11 mouse cellular contexts compared by ENCODE assay signal in the genomic region with DNA sequence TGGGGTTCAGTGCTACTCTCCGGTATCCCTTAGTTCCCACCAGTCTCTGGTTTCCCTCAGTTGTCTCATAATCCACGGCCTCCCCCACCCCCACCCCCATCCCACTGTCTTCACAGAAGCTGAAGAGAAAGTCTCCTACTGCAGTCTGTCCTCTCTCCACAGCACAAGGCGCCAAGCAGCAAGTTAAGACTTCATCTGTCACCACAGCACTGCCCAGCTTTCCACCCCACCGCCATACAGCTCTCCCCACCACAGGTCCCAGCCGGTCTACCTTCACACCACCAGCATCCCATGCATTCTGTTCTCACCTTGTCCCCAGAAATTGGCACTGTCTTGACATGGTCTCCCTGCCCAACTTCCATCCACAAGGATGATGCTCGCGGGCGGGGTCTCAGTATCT. TPM values are rescaled to one million over a fixed set of nuclear protein-coding genes. Genes with fewer than 3 reads are reported as not detected.
DNase-seq lines count a peak whose midpoint lies in the region; ATAC-seq and TF ChIP-seq lines count a peak whose summit lies in the region.
"Had no signal": no experiment of that assay in that cellular context is flagged by ENCODE, and none has a peak within 500 bp of the region (broad histone marks: within the 10 kb centered on the region; RNA-seq: fewer than 3 reads in every experiment).

No protein-coding gene starts in this region.

- no peak for DNase-seq in heart, adult 2 months
- peak; percentile 12 for DNase-seq in liver, postnatal 0 days
- no peak for DNase-seq in layer of hippocampus, adult 9-11 months
- no peak for DNase-seq in cerebellum, adult 8-10 months
- DNase-seq in urinary bladder, postnatal 10 days (ENCODE audit: low spot score) = no peak
- DNase-seq: cerebellum, postnatal 25 days; lung, postnatal 4 days had no signal

- H3K9ac ChIP-seq in heart, embryonic 13.5 days = peak overlapping the region; percentile 79
- no peak overlapping the region for H3K9ac ChIP-seq in heart, adult 2 months (ENCODE audit: low read depth, low read length)
- H3K9ac ChIP-seq in hindbrain, embryonic 13.5 days = peak overlapping the region; percentile 73
- H3K9ac ChIP-seq in liver, postnatal 0 days (replicated peaks) = no peak overlapping the region

- peaks cover 24% of the 10 kb centered on the region for H3K4me1 ChIP-seq in heart, embryonic 13.5 days
- H3K4me1 ChIP-seq in heart, adult 2 months (ENCODE audit: control insufficient read depth, insufficient read depth, low read length) = no peaks in the 10 kb centered on the region; the same call in 1 of the 2 replicates
- no peaks in the 10 kb centered on the region for H3K4me1 ChIP-seq in cortical plate, adult 2 months (ENCODE audit: control insufficient read depth, insufficient read depth, low read length)
- H3K4me1 ChIP-seq in hindbrain, embryonic 13.5 days (replicated peaks) = peaks cover 22% of the 10 kb centered on the region
- H3K4me1 ChIP-seq in liver, postnatal 0 days (ENCODE audit: insufficient read depth) = peaks cover 7% of the 10 kb centered on the region; the same call in 1 of the 2 replicates

- intact Hi-C loops in heart, adult 2 months (cut with DNase I) = no loop called here

- TF ChIP-seq POLR2A in heart, adult 2 months (IDR thresholded peaks at IDR 0.05; ENCODE audit: insufficient read depth, low read depth, low read length) = no peak
- TF ChIP-seq POLR2A in cortical plate, adult 2 months (IDR thresholded peaks at IDR 0.05; ENCODE audit: extremely low read depth, insufficient read depth, low read length) = no peak

- H3K27ac ChIP-seq in heart, embryonic 13.5 days (replicated peaks) = no peak overlapping the region
- no peak overlapping the region for H3K27ac ChIP-seq in heart, adult 2 months
- no peak overlapping the region for H3K27ac ChIP-seq in cortical plate, adult 2 months (ENCODE audit: insufficient read depth, low read length)
- H3K27ac ChIP-seq in hindbrain, embryonic 13.5 days = no peak overlapping the region
- H3K27ac ChIP-seq in liver, postnatal 0 days (ENCODE audit: low read depth) = no peak overlapping the region

- no peak for TF ChIP-seq EP300 in heart, adult 2 months (IDR thresholded peaks at IDR 0.05; ENCODE audit: insufficient read depth, low read depth, low read length)
- no peak for TF ChIP-seq EP300 in liver, postnatal 0 days (IDR thresholded peaks at IDR 0.05; ENCODE audit: low read depth)

- 24% methylated on average over 8 of the region's 8 CpGs for WGBS in heart, embryonic 13.5 days
- WGBS in heart, adult 2 months = 36% methylated on average over 8 of the region's 8 CpGs
- WGBS in hindbrain, embryonic 13.5 days = 26% methylated on average over 8 of the region's 8 CpGs
- 37% methylated on average over 8 of the region's 8 CpGs for WGBS in liver, postnatal 0 days (ENCODE audit: insufficient replicate concordance)

- peak overlapping the region; percentile 86 for H3K4me2 ChIP-seq in heart, embryonic 13.5 days
- peak overlapping the region; percentile 67 for H3K4me2 ChIP-seq in hindbrain, embryonic 13.5 days
- peak overlapping the region; percentile 76; the same call in 1 of the 2 replicates for H3K4me2 ChIP-seq in liver, postnatal 0 days (ENCODE audit: low read depth, low read length)

- H3K9me3 ChIP-seq in heart, embryonic 13.5 days = no peaks in the 10 kb centered on the region
- no peaks in the 10 kb centered on the region for H3K9me3 ChIP-seq in hindbrain, embryonic 13.5 days
- H3K9me3 ChIP-seq in liver, postnatal 0 days (ENCODE audit: low read length) = no peaks in the 10 kb centered on the region

- peaks cover 11% of the 10 kb centered on the region for H3K27me3 ChIP-seq in heart, embryonic 13.5 days (replicated peaks)
- peaks cover 6% of the 10 kb centered on the region; the same call in 1 of the 2 replicates for H3K27me3 ChIP-seq in heart, adult 2 months (ENCODE audit: control insufficient read depth, insufficient read depth, low read length)
- peaks cover 66% of the 10 kb centered on the region for H3K27me3 ChIP-seq in hindbrain, embryonic 13.5 days
- peaks cover 27% of the 10 kb centered on the region for H3K27me3 ChIP-seq in liver, postnatal 0 days (ENCODE audit: insufficient read depth, low read length)

- no peaks in the 10 kb centered on the region for H3K79me2 ChIP-seq in heart, adult 2 months (replicated peaks; ENCODE audit: control insufficient read depth, insufficient read depth, low read length)

- 0 out of 2 replicates have a peak, but pooled peaks cover 4% of the 10 kb centered on the region for H3K36me3 ChIP-seq in heart, embryonic 13.5 days
- no peaks in the 10 kb centered on the region for H3K36me3 ChIP-seq in heart, adult 2 months (ENCODE audit: control insufficient read depth, insufficient read depth, low read length)
- no peaks in the 10 kb centered on the region for H3K36me3 ChIP-seq in hindbrain, embryonic 13.5 days
- no peaks in the 10 kb centered on the region for H3K36me3 ChIP-seq in liver, postnatal 0 days (replicated peaks; ENCODE audit: insufficient read depth, low read length)

- peak overlapping the region; percentile 71 for H3K4me3 ChIP-seq in heart, embryonic 13.5 days
- no peak overlapping the region for H3K4me3 ChIP-seq in heart, adult 2 months
- peak overlapping the region; percentile 24; the same call in 1 of the 2 replicates for H3K4me3 ChIP-seq in cortical plate, adult 2 months (ENCODE audit: insufficient read depth, low read length)
- peak overlapping the region; percentile 51 for H3K4me3 ChIP-seq in hindbrain, embryonic 13.5 days
- H3K4me3 ChIP-seq in liver, postnatal 0 days (ENCODE audit: low read depth, low read length) = peak overlapping the region; percentile 45; the same call in 1 of the 2 replicates

- ATAC-seq in heart, embryonic 13.5 days (ENCODE audit: extremely low read depth, insufficient number of reproducible peaks, low FRiP score, low TSS enrichment) = no peak
- 0 out of 2 replicates have a peak, but pooled peaks have one; percentile 8 for ATAC-seq in hindbrain, embryonic 13.5 days (ENCODE audit: low FRiP score)
- ATAC-seq in liver, postnatal 0 days = no peak

- no peak for TF ChIP-seq CTCF in heart, adult 2 months (IDR thresholded peaks at IDR 0.05)
- TF ChIP-seq CTCF in cortical plate, adult 2 months (IDR thresholded peaks at IDR 0.05; ENCODE audit: extremely low read depth, insufficient read depth, low read length) = no peak
- TF ChIP-seq CTCF in liver, postnatal 0 days (IDR thresholded peaks at IDR 0.05; ENCODE audit: low read depth) = no peak

RNA-seq across cellular contexts. Expression of a gene that starts 0.9 kb away (rescaled TPM):
- 11.9 and 13.0 TPM in 2 replicates for polyA plus RNA-seq in heart, embryonic 13.5 days (2015; fragmentation: Nextera tagmentation; extraction: Ambion mirVana)
- 1 to 10 TPM; 2.3 to 3.0 TPM for total RNA-seq in heart, adult 2 months (2021)
- 8.5 and 9.8 TPM in 2 replicates for polyA plus RNA-seq in heart, adult 2 months (2012; rRNA removed)
- polyA plus RNA-seq in cortical plate, adult 2 months (2012; rRNA removed) = 4.1 and 4.6 TPM in 2 replicates
- polyA plus RNA-seq in hindbrain, embryonic 13.5 days (2015; fragmentation: Nextera tagmentation; extraction: Ambion mirVana) = 20.1 and 20.5 TPM in 2 replicates
- polyA plus RNA-seq in liver, postnatal 0 days (2015; fragmentation: Nextera tagmentation; extraction: Ambion mirVana) = 2.2 and 2.3 TPM in 2 replicates

RNA-seq across cellular contexts. Expression of a gene that starts 19.6 kb away (rescaled TPM):
- 7.4 and 7.9 TPM in 2 replicates for polyA plus RNA-seq in heart, embryonic 13.5 days (2015; fragmentation: Nextera tagmentation; extraction: Ambion mirVana)
- 1 to 10 TPM; 2.7 to 3.6 TPM for total RNA-seq in heart, adult 2 months (2021)
- 4.9 and 7.5 TPM in 2 replicates for polyA plus RNA-seq in heart, adult 2 months (2012; rRNA removed)
- polyA plus RNA-seq in cortical plate, adult 2 months (2012; rRNA removed) = 5.2 and 6.1 TPM in 2 replicates
- polyA plus RNA-seq in hindbrain, embryonic 13.5 days (2015; fragmentation: Nextera tagmentation; extraction: Ambion mirVana) = 2.1 and 2.7 TPM in 2 replicates
- 11.8 and 12.0 TPM in 2 replicates for polyA plus RNA-seq in liver, postnatal 0 days (2015; fragmentation: Nextera tagmentation; extraction: Ambion mirVana)

RNA-seq across cellular contexts. Expression of a gene that starts 35.6 kb away (rescaled TPM):
- polyA plus RNA-seq in heart, embryonic 13.5 days (2015; fragmentation: Nextera tagmentation; extraction: Ambion mirVana) = not detected in 2 replicates
- total RNA-seq in heart, adult 2 months (2021) = not detected
- not detected in 2 replicates for polyA plus RNA-seq in heart, adult 2 months (2012; rRNA removed)
- 0.17 TPM in 1 of 2 replicates, not detected in the other for polyA plus RNA-seq in cortical plate, adult 2 months (2012; rRNA removed)
- polyA plus RNA-seq in hindbrain, embryonic 13.5 days (2015; fragmentation: Nextera tagmentation; extraction: Ambion mirVana) = 0.57 and 1.0 TPM in 2 replicates
- not detected in 2 replicates for polyA plus RNA-seq in liver, postnatal 0 days (2015; fragmentation: Nextera tagmentation; extraction: Ambion mirVana)
- polyA plus RNA-seq: C2C12 had no signal

RNA-seq across cellular contexts. Expression of a gene that starts 39.3 kb away (rescaled TPM):
- 199 and 231 TPM in 2 replicates for polyA plus RNA-seq in heart, embryonic 13.5 days (2015; fragmentation: Nextera tagmentation; extraction: Ambion mirVana)
- total RNA-seq in heart, adult 2 months (2021) = 100 to 1,000 TPM; 109 to 125 TPM
- polyA plus RNA-seq in heart, adult 2 months (2012; rRNA removed) = 186 and 208 TPM in 2 replicates
- polyA plus RNA-seq in cortical plate, adult 2 months (2012; rRNA removed) = 403 and 411 TPM in 2 replicates
- 337 and 340 TPM in 2 replicates for polyA plus RNA-seq in hindbrain, embryonic 13.5 days (2015; fragmentation: Nextera tagmentation; extraction: Ambion mirVana)
- polyA plus RNA-seq in liver, postnatal 0 days (2015; fragmentation: Nextera tagmentation; extraction: Ambion mirVana) = 165 and 170 TPM in 2 replicates

Comparison
In these comparisons a context has a peak if more than half of its experiments do, and no peak if none do; other contexts are left out.
1. H3K9ac ChIP-seq: peak in heart, embryonic 13.5 days (single experiment) and hindbrain, embryonic 13.5 days (single experiment); none in heart, adult 2 months (single experiment) and liver, postnatal 0 days (single experiment).
2. Peak in every context shown above with its lines, with median percentiles within 50 percentile points of each other: H3K4me2 ChIP-seq.